Mouse (Mus musculus): ENCODE measurements around the gene Rnf227.

Gene Rnf227

GRCm38 (mm10) chr11:69328517-69328916, 11.7 kb upstream of the Rnf227 start:
- in situ Hi-C loops (cut with MboI, MseI), result no loop called here

- in situ Hi-C loops (cut with MboI, MseI), result loop anchor here (5.0 kb wide), 1 partner anchor 56 kb away; no protein-coding TSS in a partner anchor
Measured at GRCm38 (mm10) chr11:69331152-69331551, 9.1 kb upstream of the Rnf227 start.

- in situ Hi-C loops (cut with MboI, MseI), result loop anchor here (5.0 kb wide), 1 partner anchor 55 kb away; no protein-coding TSS in a partner anchor
Measured at GRCm38 (mm10) chr11:69331929-69332405, 8.3 kb upstream of the Rnf227 start.

DNA sequence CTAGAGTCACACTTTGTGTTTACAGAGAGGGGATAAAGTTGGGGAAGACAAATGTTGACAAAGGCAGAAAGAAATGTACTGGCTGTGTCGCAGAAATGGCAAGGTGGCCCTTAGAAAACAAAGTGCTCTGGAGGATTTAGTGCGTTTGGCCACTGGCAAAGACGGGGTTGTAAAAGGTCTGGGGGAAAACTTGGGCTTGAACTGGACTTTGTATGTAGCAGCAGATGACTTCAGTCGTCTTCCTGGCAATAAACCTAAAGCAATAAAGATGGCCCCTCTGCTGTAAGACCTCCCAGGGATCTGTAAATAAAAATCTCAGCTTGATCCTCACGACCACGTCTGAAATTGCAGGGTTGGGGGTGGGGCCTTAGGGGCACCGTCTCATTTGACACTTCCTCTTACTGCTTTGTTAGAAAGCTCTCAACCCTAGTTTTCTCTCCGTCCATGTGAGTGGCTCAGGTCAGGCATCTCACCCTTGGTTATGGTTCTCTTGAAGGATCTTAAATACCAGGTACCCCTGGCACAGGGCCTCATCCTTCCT, 7.5 kb upstream of the Rnf227 start:
- in situ Hi-C loops (cut with MboI, MseI), result loop anchor here (5.0 kb wide), 1 partner anchor 55 kb away; no protein-coding TSS in a partner anchor

GRCm38 (mm10) chr11:69333922-69334321, 6.3 kb upstream of the Rnf227 start:
- in situ Hi-C loops (cut with MboI, MseI), result loop anchor here (5.0 kb wide), 1 partner anchor 53 kb away; no protein-coding TSS in a partner anchor

GRCm38 (mm10) chr11:69334796-69335195, 5.5 kb upstream of the Rnf227 start:
- in situ Hi-C loops (cut with MboI, MseI), result loop anchor here (5.0 kb wide), 1 partner anchor 53 kb away; no protein-coding TSS in a partner anchor

- in situ Hi-C loops (cut with MboI, MseI), result no loop called here
Measured at GRCm38 (mm10) chr11:69346441-69346840, 6.2 kb downstream of the Rnf227 start.

DNA sequence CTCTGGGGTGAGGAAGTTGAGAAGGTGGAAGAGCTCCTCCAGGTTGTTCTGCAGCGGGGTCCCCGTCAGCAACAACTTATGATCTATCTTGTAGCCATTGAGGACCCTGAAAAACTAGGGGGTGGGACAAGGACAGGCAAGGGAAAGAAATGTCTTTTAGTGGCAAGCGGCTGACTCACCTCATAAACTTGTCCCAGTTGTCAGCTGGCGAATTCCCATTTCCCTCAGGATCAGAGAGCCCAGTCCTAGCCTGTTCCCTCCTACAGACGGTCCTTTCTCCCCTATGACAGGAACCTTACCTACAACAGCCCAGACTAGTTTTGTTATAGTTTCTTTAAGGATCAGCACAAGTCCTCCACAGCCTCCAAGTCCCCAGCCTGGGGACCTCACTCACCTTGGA, 16.3 kb downstream of the Rnf227 start:
- in situ Hi-C loops (cut with MboI, MseI), result no loop called here

DNA sequence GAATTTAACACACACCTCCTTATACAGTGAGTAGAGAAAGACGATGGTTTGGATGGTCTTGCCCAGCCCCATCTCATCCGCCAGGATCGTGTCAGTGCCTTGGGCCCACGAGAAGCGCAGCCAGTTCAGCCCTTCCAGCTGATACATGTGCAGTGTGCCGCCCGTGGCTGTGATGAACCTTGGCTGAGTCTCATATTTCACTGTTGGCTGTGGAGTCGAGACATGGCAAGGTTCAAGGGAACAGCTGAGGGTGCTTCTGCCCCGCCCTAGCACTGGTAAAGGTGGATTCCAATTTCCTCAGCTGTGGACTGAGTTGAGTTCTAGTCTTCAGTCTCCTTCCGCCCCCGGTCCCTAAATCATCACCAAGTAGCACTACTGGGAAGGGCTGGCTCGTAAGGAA, 17.4 kb downstream of the Rnf227 start:
- in situ Hi-C loops (cut with MboI, MseI), result no loop called here

- in situ Hi-C loops (cut with MboI, MseI), result no loop called here
Measured at GRCm38 (mm10) chr11:69362021-69362420, 21.8 kb downstream of the Rnf227 start.

GRCm38 (mm10) chr11:69362479-69362878, 22.2 kb downstream of the Rnf227 start:
- in situ Hi-C loops (cut with MboI, MseI), result no loop called here

DNA sequence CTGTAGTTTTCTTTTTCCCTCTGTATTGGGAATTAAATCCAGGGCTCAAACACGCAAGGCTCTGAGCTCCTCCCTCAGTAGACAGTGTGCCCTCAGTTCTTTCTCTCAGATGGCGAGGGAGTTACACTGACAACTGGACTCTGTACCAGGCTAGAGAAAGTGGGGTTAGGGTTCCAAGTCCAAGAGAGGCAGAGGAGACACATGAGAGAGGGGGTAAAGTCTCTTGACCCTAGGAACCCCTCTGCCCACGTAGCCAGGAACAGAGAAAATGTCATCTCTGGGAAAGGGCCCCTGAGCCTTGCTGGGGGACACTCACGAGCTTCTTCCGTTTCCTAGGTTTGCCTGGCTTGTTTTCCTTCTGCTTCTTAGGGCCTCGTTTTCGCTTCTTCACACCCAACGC, 24.1 kb downstream of the Rnf227 start:
- in situ Hi-C loops (cut with MboI, MseI), result no loop called here

GRCm38 (mm10) chr11:69364910-69365309, 24.6 kb downstream of the Rnf227 start:
- in situ Hi-C loops (cut with MboI, MseI), result no loop called here

- in situ Hi-C loops (cut with MboI, MseI), result no loop called here
Measured at GRCm38 (mm10) chr11:69365722-69366121, 25.5 kb downstream of the Rnf227 start.

DNA sequence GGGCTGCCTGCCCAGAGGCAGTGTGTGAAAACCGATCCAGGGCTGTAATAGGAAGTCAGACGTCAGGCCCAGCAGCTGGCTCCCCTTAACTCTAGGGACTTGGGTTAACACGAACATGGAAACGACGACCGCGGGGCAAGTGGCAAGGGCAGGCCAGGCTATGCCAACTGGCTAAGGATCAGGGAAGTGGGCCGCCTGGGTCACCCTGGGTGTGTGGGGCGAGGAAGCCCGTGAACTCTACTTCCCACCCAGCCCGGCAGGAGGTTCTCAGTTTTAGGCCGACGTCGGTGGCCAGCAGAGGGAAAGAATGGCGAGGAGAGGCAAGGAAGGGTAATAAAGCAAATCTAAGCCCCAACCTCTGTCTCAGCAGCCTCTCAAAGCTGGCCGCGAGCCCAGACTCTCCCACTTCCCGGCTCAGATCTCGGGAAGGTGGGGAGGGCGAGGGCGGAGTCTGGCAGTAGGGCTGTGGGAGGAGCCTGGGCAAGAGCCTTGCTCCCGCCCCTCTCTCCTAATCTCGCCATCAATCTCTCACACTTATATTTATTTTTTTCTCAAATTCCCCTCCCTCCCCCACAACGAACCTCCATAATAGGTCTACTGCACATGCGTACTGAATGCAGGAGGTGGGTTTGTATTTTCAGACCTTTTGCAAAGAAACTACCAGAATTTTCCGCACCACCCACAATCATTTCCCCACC, 26.0 kb downstream of the Rnf227 start:
- in situ Hi-C loops (cut with MboI, MseI), result no loop called here

DNA sequence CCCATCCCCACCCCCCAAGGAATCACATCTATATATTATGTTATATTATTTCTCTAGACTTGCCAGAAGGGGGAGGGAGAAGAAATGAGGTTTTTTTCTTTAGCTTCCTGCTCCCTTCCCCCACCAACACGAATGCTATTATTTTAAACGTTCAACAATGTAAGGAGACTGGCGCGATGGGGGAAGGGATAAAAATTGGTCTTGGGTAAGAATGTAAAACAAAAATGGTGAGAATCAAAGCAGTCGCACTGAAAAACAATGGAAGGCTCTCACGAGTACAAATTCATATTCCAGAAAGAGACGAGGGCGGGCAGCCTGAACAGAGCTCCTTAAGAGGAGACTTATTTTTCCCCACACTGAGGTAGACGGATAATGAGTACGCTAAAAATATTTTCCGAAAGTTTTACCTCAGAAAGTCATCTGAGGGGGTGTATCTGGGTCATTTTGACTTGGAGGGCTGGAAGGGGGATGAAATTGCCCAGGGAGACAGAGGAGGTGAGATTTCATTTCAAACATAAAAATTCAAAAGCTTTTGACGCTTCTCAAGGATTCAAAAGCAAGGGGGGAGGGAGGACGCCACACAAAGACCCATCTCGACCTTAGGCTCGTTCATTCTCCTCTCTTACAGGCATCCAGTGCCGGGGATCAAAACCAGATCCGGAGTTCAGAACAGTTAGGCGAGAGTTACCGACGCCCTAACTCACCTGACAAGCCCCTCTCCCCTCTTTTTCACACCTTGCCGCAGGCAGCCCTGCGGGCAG, 26.8 kb downstream of the Rnf227 start:
- in situ Hi-C loops (cut with MboI, MseI), result no loop called here

DNA sequence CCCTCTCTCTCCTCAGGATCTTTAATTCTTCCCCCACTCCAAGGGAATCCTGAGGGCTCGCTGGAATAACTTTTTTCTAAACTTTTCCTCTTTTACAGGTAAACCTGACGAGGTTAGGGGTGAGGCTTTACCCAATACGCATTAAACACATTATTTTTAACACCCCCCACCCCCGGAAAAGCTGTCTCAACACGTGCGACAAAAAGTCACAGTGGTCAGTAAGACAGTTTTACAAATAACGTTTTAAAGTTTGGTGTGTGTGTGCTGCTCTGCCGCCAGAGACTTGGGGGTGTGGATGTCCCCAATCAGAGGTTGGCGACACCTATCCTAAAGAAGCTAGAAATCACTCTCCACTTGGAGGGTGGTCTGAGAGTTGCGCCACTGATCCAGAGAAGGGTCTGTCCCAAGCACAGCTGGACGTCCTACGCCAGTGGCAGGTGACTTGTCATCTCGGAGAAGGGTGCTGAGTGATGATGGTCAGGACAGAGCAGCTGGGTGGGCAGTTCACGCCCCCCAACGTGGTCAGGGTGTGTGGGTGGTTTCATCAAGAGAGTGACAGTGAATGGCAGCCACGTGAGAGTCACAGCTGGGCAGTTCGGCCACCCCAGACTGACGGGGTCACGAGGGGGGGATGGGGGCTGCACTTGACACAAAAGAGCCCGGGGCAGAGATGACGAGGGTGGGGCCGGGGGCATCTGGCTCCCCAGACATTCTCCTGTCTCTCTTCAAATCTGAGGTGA, 27.5 kb downstream of the Rnf227 start:
- in situ Hi-C loops (cut with MboI, MseI), result no loop called here

DNA sequence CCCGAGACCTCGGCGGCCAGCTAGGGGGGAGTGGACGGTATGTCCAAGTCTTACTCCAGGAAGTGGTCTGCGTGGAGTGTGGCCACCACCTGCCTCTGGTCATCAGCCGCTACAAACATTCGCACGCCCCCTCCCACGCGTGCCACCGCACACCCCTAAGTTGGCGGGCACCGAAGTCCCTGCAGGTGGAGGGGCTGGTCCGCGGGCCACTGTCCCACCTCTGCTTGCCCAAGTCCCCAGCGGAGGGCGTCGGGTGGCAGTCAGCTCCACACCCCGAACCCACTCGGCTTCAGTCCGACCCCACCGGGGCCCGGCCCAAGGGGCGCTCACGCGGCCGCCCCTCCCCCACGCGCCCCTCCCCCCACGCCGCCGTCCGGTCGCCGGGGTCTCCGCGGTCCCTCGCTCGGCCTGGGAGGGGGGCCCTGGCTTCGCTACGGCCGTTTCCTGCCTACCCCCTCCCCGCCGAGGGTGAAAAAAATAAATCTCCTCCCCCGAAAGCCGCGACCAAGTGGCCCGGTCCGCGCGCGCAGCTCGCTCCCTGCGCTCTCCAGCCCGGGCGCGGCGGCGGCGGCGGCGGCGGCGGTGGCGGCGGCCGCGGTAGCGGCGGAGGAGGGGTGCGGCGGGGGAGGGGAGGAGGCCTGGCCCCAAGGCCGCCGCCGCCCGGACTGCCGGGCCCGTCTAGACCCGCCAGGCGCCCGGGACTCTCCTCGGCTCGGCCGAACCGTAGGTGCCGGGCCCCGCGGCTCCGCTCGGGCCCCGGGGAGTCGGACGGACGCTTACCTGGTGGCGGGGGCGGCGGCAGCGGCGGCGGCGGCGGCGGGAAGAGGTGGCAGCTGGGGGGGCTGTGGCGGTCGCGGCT, 28.3 kb downstream of the Rnf227 start:
- in situ Hi-C loops (cut with MboI, MseI), result no loop called here

GRCm38 (mm10) chr11:69369215-69369989, 29.1 kb downstream of the Rnf227 start, which contains the start of gene Chd3:
TSS of gene Chd3 (minus strand) at chr11:69369406.
- in situ Hi-C loops (cut with MboI, MseI), result no loop called here

Measured in regulatory T cell (primary cell).